Mouse (Mus musculus) ZHBTc4 (cell line): ENCODE results near the gene 1810046K07Rik.

ENCODE experiments used
- DNase-seq: peaks from one replicate; pipeline ENCODE4 v3.0.0-alpha.2; 2011; ENCODE audit warnings: low read depth, low spot score

The 1810046K07Rik gene

DNA sequence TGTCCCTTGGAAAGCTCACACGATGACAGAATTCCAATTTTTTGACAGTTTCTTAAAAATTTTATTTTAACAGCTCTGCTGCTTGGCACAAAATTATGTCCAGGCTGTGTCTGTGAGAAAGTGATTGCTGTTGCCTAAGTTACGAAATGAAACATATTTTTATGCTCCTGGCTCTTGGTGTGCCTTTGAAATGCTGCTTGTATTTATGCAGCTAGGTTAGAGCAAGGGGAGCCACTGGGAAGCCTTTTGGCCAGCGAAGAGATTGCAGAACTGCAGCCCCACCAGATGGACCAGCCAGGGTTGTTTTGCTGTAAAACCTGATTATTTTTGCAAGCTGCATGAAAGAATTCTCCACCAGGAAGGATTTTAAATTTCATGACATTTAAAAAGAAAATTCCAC, 23.6 kb downstream of the 1810046K07Rik start:
- DNase-seq: no peak

DNA sequence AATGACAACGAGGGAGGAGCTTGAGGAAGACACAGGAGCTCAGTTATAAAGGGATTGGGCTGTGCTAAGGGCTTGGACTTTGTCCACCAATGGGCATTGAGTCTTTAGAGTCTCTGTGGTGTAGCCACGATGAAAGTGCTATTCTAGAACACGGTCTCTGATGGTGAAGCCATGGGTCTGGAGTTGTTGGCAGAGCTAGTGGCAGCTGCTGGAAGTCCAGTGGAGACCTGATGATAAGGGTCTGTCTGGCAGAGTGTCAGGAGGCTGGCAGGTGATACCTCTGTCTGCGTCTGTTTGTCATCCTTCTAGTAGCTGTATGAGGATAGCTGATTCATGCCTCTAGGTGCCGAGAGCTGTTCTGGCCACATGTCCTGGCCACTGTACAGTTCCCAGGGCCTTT, 24.7 kb downstream of the 1810046K07Rik start:
- no peak for DNase-seq

DNA sequence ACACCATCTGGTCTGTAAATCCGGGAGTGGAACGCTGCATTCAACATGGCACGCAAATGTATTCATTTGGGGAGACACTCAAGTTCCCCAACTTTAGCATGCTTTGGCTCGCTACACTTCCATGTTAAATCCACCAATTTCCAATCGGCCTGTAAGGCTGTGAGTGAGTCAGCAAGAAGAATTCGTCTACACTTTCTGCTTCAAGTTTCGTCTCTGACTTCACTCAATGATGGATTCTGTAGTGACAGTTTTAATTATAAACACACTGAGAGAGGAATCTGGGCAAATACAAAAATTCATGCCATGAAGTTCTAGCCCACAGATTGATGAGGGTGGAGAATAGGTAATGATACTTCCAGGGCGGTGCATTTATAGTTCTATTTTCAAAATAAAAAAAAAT, 35.2 kb downstream of the 1810046K07Rik start:
- DNase-seq: no peak

DNA sequence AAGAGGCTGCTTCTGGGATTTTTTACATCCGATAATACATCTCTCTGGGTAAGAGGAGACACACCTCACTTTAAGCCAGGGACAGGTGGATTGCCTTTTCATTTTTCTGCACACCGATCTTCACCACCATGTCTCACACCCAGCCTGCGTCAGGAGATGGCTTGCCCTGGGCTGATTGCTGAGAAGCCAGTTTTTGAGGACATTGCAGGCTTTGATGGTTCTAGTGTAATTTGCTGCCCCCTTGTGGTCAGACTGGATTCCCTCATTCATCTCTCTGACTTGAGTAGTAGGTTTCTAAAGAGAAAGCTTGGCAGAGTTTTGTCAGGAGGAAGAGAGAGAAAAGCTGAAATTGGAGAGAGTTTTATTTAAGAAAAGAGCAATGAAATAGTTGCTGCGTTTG, 36.0 kb downstream of the 1810046K07Rik start:
- peak; percentile 83 for DNase-seq

GRCm38 (mm10) chr9:51290980-51291379, 37.7 kb downstream of the 1810046K07Rik start:
- DNase-seq: no peak

DNA sequence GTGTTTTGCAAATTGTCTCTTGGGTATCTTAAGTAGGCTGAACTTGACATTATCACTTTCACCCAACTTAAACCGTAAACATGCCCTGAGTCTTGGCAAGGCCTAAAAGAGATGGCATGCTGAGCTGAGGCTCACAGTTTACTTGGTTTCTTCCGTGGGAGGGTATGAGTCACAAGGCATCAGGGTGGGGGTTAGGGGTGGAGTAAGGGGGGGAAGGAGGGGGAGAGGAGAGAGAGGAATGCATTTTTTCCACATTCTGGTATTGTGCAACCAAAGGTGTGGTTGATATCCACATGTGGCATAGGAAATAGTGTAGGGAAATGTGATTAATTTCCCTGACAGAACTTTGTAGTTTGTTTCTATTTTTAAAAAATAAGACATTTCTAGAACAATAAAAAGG, 42.6 kb downstream of the 1810046K07Rik start:
- DNase-seq: no peak

GRCm38 (mm10) chr9:51278500-51279381, 50.0 kb downstream of the 1810046K07Rik start, which contains the start of gene Colca2:
Gene Colca2 (minus strand): TSS chr9:51278569.
- peak; percentile 66 for DNase-seq

GRCm38 (mm10) chr9:51277834-51278498, 50.8 kb downstream of the 1810046K07Rik start:
- no peak for DNase-seq

GRCm38 (mm10) chr9:51274678-51275077, 54.0 kb downstream of the 1810046K07Rik start:
- no peak for DNase-seq

DNA sequence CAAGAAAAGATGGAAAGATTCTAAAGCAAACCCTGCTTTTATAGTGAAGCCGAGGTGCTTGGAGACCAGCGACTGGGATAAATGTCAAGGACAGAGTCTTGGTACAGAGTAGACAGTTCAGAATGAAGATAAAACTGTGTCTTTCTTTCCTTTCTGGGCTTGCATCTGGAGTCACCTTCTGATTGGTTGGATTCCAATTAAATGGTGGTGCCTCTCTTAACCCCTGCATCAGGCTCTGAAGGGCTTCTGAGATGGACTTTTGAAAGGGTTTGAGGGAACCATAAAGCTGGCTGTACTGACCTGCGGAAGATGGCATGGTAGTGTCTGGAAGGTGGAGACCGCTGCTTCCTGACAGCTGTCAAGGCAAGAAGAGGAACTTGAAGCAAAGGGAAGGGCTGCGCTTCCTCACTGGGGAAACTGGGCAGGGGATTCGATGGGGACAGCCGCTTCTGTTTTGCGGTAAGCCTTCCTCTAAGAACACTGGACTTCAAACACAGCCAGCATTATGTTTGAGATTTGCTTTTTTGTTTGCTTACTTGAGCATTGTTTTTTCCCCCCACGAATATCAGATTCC, 55.0 kb downstream of the 1810046K07Rik start:
- no peak for DNase-seq

DNA sequence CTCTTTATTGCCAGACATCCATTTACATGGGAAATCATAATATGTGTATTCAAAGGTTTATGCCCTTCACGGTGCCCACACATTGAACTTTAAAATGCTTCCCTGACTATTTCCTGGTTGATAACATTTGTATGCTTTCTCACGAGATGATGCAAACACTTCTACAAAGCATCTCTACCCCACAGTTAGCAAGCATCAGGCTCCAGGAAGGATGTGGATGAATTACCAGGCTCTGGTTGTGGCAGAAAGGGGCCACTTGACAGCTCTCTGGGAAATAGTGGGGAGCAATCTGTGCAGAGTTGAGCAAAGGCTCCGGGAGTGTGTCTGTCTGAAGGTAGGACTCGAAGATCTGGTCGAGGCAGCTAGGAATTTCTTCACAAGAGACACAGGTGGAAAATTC, 56.6 kb downstream of the 1810046K07Rik start:
- DNase-seq: no peak

DNA sequence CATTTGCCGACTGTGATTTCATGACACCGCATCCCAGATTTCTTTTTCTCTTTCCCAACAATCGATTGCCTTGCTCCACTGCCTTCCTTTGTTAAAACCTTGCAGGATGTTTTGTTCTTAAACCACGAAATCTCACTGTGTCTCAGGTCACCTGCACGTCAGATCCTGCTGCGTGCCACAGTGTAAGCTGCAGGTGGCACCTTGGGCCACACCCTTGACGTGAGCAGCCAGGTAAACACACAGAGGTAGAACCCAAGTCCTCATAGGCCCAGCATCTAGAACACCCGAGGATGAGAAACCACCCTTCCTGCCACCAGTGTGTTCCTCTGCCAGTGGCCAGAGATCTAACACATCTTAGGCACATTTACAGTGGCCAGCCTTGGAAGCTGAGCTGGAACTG, 57.6 kb downstream of the 1810046K07Rik start:
- no peak for DNase-seq

GRCm38 (mm10) chr9:51268852-51269251, 59.9 kb downstream of the 1810046K07Rik start:
- no peak for DNase-seq

DNA sequence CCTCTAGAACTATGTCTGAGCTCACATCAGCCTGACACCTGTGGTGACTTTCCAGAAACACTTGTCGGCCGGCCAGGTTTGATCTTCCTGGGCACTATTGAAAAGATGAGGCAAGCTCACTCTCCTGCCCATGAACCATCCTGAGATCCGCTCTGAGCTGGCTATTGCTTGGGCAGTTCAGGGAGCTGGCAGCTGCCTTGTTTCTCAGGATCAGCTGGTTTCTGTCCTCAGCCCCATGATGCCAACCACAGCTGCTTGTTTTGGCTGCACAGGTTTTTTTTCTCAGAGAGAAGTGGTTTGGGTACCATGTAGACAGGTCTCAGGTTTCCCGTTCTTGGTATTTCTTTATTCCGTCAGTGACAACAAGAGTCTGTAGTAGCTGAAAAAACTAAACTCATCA, 70.3 kb downstream of the 1810046K07Rik start:
- DNase-seq: no peak

GRCm38 (mm10) chr9:51256780-51257502, 71.8 kb downstream of the 1810046K07Rik start:
- no peak for DNase-seq
